Mouse (Mus musculus) thymus, postnatal 25 days (tissue): Measurements from ENCODE around the gene Mbd6.
A peak's percentile ranks its signal among the peaks of the same experiment; 100 is the strongest.
"Not testable (repeated sequence)": the region's sequence is repeated elsewhere in the genome, so short reads cannot be mapped to it uniquely, and the experiment has no call there.

Experiments
- DNase-seq: peaks from one replicate; pipeline ENCODE4 v3.0.0; 2022

Mbd6 gene

DNA sequence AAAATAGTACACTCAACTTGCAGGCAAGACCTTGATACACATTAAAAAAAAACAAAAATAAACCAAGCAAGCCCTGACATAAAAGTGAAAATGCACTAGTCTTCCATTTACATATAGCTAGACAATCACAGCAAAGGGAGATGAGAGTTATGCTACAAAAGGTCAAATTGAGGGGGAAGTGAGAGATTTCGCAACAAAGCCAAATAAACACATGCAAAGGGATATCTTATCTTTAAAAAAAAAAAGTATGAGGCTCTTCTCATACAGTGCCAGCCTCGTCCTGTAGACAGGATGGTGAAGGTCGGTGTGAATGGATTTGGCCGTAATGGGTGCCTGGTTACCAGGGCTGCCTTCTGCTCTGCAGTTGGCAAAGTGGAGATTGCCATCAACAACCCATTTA, 24.0 kb upstream of the Mbd6 start:
- no peak for DNase-seq

DNA sequence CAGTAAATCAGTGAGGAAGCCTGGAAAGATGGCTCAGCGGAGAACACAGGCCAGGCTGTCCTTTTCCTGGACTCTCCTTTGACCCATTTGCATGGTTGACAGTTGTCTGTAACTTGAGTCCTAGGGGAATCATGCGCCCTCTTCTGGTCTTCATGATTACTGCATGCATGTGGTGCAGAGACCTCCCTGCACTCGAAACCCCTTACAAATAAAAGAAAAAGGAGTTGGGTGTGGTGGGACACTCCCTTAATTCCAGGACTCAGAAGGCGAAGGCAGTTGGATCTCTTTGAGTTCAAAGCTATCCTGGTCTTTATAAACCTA, 23.5 kb upstream of the Mbd6 start:
- DNase-seq, result peak; percentile 90

DNA sequence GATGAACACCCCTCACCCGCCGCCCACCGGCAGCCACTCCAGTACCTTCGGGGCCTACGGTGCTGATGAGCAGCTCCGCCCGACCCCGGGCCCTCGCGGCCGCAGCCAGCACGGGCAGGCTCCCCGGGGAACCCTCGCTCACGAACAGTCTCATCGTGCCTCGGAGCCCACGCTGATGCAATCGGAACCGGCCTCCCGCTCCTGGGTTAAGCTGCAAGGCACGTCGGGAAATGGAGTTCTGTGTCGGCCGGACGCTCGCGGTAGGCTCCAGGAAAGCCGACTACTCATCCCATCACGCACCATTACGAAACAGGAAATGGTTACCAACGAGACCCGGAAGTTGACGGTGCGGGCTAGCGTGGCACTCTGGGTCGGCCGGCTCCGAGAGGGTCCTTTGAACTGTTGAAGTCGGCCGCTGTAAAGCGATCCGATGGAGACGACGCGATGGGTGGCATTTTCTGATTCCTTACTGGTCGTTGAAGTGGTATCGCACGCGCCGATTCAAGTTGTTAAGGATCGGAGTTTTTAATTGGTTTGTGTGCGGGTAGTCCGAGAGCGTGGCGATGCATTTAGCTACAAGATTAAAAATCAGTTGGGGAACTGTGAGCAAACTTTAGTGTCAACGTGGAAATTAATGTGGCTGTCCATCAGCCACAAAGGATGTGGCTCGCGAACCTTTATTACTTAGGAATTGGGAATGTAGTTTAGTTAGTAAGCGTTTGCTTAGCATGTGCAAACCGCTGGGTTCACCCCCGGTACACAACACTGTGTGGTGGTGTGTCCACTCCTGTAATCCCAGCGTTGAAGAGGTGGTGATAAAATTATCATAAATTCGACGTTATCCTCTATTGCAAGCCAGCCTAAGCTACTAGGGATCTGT, 22.9 kb upstream of the Mbd6 start, which contains the start of gene Mars:
Gene Mars, minus strand, starts transcription at position 311 of the 880 bp plus-strand sequence.
- peak; percentile 90 for DNase-seq

DNA sequence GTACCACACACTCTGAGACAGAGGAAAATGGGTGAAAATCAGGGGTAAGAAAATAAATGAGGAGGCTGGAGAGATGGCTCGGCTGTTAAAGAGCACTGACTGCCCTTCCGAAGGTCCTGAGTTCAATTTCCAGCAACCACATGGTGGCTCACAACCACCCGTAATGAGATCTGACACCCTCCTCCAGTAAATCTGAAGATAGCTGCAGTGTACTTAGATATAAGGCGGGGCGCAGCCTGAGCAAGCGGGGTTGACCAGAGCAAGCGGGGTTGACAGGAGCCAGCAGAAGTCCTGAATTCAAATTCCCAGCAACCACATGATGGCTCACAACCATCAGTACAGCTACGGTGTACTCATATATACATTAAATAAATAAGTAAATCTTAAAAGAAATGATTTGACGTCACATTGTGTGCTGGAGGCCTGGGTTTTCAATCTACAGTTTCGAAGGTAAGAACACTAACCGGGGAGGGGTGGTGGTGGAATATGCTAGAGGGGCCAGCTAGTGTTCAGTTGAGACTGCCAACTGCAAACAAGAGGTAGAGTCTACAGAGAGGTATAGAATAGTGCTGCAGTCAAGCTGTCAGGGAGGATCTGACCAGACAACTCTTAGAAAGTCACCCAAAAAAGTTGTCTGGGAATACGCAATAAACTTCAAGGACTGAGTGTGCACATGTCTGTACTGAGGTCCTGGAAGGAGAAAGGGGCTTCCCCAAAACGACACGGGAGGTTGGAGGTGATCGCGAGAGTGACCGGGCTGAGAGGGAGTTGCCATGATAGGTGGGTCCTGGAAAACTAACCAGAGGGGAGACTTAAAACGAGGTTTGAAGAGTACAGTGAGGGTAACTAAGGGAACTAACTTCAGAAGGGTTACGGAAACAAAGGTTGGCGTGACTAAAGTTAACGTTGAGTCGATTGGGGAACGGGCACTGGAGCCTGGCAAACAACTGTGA, 22.0 kb upstream of the Mbd6 start:
- DNase-seq, result no peak

DNA sequence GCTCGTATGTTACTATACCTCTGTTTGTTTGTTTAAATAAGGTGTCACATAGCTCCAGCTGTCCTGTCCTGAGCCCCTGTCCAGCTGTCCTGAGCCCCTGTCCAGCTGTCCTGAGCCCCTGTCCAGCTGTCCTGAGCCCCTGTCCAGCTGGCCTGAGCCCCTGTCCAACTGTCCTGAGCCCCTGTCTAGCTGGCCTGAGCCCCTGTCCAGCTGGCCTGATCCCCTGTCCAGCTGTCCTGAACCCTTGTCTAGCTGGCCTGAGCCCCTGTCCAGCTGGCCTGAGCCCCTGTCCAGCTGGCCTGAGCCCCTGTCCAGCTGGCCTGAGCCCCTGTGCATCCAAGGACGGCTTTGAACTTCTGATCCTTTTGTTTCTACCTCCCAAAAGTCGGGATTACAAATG, 20.3 kb upstream of the Mbd6 start:
- DNase-seq, result not testable (repeated sequence)

DNA sequence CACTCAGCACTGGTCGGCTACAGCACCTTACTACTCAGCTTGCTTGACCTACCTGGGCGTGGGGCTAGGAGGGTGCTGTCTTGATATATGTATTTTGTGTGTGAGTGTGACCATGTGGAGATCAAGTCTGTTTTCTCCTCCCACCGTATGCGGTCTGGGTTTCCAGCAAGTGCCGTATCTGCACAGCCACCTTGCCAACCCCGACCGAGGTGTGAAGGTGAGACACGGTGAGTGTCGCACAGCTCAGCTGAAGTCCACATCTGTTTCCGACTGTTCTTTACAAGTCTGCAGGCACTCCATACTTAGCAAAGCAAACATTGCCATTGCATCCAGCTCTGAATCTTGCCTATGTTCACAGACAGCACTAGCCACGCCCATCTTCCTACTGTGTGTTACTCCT, 14.3 kb upstream of the Mbd6 start:
- DNase-seq, result no peak

DNA sequence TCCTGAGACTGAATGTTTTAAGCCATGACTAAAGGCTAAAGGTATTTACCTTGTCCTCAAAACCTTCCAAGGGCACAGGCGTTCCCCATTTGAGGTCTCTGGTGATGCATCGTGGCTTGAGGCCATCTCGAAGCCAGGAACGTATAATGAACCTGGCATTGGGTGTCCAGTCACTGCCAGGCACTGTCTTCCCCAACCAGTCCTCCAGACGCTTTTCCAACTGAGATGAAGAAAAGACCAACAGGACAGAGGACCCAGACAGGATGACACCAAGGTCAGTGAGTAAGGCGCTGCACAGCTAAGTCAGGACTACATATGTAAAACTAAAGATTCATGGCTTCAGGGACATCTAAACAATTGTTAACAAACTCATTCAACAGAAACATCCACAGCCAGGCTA, 11.5 kb upstream of the Mbd6 start:
- no peak for DNase-seq

DNA sequence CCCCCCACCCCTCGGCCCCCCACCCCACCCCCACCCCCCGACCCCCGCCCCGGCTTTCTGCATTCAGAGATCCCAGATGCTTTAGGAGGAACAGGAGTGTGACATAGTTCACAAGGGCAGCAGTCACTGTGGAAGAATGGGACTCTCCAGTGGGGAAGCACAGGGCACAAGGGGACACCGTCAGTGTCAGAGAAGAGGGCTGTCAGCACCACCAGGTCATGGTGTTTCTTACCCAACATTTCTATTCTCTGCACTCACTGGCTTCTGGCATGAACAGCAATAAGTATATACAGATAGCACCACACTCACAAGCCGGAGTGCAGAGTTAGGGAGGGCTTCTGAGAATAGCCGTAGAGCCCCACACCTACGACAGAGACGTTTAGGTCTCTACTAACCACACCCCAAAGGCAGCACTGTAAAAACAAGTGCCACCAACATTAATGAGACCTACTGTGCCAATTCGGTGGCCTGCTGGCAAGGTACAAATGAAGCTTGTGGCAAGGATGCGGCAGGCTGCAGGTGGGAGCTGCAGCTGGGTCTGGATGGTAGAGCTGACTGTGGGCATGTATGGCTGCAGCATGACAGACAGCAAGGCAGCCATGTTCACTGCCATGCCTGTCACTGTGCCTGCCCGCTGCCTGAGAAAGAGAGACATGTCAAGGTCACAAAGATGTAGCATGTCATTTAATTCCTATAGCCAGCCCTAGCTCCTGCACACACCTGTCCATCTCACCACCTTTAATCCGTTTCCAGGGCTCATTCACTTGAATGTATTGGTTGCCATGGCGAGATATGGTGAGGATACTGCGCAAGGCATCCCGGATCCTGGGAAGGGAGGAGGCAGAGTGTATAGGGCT, 8.4 kb upstream of the Mbd6 start:
- DNase-seq, result no peak

DNA sequence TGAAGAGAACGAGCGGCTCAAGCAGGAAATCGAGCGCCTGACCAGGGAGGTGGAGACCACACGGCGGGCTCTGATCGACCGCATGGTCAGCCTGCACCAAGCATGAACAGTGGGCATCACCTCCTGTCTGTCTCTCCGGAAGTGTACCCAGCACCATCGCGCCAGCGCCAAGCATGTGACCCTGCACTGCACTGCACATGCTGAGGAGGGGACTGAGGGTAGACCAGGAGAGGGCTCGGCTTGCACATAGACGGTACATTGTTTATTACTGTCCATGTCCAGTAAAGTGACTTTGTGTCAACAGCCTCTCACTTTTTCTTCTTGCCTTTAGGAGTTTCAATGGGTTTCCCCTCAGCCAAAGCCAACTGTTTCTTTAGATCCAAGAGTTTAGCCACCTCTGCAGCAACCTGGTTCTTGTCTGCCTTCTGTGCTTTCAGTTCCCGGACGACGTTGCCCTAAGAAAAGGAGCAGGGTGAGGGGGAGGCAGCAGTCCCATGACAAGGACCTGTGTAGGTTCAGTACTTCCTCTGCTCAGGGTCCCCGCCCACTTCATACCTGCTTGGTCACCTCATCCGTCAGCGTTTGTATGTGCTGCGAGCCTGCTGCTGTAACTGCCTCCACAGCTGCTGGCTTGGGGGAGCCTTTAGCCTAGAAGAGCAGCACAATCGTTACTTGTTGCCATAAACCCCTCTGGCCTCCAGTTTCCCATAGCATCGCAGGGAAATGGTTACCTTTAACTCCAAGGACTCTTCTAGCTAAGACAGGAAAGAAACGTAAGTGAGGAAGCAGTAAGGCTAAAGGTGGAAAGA, 7.4 kb upstream of the Mbd6 start:
- no peak for DNase-seq

DNA sequence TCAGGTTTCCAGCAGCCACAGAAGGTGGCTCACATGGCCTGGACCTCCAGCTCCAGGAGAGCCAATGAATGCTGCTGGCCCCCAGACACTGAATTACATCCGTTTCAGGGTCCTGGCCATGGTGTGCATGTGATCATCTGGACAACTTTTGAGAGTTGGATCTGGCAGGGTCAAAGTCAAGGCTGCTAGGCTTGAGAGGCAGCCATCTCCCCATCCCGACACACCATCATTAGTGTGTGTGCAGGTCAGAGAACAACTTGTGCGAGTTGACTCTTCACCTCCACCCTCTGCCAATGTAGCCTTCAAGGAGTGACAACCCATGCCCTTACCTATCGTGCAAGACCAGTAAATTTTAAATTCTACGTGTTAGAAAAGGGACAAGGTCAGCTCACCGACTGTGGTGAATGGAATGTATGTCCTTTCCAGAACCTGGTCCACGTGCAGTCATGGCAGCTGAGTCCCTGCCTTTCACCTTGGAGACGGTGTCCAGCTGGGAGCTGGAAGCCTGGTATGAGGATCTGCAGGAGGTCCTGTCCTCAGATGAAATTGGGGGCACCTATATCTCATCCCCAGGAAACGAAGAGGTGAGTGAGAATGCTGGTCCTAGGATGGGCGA, 6.2 kb upstream of the Mbd6 start:
- DNase-seq, result no peak

DNA sequence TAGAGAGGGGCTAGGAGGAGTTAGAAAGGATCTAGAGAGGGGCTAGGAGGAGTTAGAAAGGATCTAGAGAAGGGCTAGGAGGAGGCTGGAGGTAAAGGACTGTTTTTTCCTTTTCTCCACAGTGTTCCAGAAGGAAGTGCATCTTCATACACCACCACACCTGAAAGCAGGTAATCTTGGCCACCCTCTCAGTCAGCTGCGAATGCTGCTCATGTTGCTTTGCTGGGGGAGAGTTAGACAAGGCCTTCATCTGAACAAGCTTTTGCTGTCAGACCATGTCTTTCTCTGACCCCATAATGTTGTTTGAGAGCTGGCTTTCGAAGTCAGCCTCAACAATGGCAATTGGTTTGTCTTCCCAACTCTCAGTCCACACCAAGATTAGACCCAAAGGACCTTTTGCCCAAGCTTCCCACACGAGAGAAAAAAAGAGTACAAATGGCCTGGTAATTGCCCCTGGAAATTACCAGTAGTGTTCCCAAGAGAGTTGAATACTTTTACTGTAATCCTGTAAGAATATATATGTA, 4.8 kb upstream of the Mbd6 start:
- no peak for DNase-seq

DNA sequence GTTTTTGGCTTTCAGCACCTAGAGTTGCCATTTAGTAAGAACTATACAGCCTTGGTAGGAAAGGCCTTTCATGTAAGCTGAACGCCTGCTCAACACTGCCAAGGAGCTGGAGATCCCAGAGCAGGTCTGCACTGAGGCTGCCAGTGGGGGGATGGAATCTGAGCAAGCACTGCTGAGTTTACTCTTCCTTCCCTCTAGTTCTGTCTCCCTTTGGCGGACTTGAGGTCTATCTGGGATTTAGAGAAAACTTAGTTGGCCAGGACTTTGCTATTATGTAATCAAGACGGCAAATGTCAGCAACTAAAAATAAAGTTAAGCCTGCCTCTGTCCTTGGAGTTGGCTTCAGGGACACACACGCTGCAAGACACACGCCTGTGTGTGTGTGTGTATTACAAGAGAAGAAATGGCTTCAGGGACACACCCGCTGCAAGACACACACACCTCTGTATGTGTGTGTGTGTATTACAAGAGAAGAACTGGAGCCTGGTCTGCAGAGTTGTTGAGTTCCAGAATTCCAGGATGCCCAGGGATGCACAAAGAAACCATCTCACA, 4.2 kb upstream of the Mbd6 start:
- no peak for DNase-seq

DNA sequence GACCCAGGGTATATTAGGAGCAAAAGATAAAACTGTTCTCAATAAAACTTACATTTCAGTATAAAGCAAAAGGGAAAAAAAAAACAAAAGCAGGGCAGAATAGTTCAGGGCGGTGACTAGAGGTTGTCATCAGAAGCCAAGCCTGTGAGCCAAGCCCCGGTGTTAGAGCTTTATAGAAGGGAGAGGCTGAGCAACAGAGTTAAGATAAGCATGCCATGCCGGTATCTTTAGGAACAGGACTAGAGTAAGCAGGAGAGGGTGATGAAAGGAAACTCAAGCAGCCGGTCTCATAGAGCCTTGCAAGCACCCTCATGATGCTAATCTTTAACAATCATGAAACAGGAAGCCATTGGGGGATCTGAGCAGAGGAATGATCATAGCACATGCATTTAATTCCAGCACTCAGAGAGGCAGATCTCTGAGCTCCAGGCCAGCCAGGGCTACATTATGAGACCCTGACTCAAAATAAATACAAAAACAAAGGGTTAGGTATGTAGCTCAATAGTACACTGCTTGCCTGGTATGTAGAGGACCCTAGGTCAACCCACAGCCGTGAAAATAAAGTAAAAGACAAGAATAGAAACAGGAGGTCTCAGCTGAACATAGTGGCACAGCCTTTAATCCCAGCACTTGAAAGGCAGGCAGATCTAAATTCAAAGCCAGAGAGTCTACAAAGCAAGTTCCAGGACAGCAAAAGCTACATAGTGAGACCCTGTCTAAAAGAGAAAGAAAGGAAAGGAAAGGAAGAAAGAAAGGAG, 3.2 kb upstream of the Mbd6 start:
- DNase-seq, result no peak

DNA sequence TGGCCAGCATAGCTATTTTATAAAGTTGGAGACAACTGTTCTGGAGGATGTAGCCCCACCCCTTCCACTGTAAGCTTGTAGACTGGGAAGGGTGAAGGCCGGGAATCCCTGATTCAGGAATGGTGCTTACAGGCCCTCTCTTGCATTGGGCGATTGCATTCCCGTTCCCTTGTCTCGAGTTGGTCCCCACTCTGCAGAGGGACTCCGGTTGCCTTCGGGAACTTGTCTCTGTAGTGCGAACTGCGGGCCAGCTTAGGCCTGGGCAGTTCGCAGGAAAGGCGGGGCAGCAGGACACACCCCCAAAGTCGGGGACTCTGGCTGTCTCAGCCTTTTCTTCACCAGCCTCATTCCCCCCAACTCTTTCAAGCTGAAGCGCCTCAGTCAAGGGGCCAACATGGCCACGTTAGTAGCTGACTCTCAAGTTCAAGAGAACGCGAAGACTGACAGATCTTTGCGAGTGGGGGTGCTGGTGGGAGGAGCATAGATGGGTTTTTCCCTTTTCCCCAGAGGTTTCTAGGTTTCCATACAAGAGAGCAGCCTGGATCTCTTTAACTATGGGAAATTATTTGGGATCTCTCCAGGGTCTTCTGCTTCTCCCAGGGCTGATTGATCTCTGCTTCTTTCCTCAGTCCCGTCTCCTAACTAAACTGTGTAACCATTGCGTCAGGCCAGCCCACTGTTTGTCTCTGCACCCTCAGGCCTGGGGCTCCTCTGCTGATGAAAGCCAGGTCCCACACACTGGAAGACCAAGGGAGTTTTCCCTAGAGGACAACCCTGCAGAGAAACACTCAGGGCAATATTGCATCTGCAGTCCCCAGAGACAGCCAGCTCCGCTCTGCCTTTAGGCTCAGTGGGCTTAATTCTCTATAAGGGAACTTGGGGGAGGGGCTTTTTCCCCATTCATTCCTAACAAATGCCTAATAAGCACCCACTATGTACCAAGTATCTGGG, 2.4 kb upstream of the Mbd6 start:
- DNase-seq, result peak; percentile 62

DNA sequence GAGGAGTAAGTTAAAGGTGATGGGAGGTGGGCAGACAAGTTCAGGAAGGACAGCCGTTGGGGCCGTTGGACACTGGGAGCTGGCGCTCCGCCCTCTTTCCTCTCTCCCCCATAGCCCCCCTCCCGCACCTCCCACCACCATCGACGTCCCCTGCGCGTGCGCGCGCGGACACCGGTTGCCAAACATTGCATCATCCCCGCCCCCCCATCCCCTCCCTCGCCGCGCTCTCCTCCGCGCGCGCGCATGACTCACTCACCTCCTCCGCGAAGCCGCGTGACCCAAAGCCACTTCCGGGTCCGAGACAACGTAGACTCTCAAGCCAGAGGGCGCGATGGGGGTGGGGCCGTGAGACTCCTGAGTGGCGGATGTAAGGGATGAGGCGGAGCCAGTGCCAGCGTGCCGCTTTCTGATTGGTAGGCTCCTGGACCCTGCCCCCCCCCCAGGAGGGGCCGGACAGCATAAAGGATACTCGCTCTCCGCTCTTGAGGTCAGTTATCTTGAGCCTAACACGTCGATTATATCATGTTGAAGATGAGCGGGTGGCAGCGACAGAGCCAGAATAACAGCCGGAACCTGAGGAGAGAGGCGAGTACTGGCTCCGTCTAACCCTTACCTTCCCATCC, 1.6 kb upstream of the Mbd6 start:
- DNase-seq, result peak; percentile 99

DNA sequence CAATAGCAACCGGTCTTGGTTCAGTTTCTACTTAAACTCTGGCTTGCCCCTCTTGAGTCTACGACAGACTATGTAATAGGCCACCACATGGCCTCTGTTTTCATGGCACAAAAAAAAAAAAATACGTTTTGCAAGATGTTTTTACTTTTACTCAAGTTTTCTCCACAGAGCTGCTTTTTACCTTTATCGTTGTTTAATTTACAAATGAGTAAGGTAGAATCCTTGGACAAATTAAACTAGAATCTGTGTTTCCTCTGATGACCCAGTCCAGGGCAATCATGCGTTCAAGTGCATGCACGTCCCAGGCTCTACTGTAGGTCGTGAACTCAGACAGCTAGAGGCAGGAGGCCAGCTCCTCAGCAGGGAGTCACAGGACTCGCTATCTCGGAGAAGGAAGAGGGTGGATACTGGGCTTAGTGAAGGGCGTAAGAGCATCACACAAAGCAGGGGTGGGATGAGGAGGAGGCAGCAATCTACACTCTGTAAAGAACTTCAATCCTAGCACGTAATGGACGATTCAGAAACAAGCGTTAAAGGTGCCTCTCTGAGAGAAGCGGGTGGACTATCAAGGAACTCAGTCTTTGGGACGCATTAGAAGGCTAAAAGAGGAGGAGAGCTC, 864 bp upstream of the Mbd6 start:
- peak; percentile 63 for DNase-seq

DNA sequence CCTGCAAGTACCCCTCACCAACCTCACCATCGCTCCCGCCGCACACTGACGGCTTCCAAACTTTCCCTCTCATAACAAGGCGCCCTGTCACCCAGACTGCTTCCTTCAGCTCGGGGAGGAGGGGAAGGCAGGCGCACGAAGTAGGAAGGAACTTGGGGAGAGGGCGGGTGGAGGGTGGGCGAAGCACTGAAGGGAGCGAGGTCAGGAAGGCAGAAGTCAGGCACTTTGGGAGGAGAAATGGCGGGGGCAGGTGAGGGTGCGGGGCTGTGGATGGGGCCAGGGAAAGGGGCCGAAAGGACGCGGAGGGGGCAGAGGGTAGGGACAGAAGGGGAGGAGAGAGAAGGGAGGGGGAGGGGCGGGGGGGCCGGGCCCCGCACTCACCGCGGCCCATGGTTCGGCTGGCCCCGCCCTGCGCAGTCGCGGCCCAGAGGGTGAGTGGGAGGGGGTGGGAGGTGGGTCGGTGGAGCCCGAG, 454 bp downstream of the Mbd6 start:
- DNase-seq, result no peak

DNA sequence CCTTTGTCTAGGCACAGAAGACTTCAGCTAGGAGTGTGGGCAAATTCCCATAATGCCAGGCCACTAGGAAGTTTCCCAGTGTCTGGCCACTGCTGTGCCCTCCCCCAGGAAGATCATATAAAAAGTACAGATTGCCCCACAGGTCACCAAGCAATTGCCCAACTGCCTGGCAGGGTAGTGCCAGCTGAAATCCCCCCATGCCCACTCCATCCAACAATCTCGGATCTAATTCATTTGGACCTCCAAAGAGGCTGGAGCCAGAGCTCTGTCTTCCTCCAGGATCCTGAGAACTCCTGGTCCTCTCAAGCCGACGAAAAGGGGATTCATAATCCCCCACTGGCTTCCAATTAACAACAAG, 903 bp downstream of the Mbd6 start:
- DNase-seq, result no peak
